Mouse (Mus musculus) liver, embryonic 15.5 days (tissue): ENCODE measurements at regions not wholly inside any gene's neighbourhood (a gene's known extent, or its start where the extent isn't known, plus 50 kb on each side); places are given as distances from the start of the nearest gene placed in this dataset.

Experiments
- ATAC-seq: fragments of 200-750 bp; cut with Nextera tagmentation; 2 replicates; pipeline ENCODE4 v1.8.0; 2017; ENCODE audit warnings: moderate number of reproducible peaks, mild to moderate bottlenecking, moderate library complexity; ENCODE audit not compliant: insufficient read depth
- H3K27ac ChIP-seq: fragments of 300-500 bp; sonication (generic); replicated peaks from 2 replicates; pipeline ENCODE4 v1.5.1; 2015; ENCODE audit warnings: mild to moderate bottlenecking, inconsistent platforms
- H3K27me3 ChIP-seq: fragments of 300-500 bp; sonication (generic); 2 replicates; pipeline ENCODE4 v1.6.1; 2015; ENCODE audit warnings: mild to moderate bottlenecking, inconsistent platforms
- H3K36me3 ChIP-seq: fragments of 300-500 bp; sonication (generic); replicated peaks from 2 replicates; pipeline ENCODE4 v1.6.1; 2015; ENCODE audit warnings: moderate library complexity, mild to moderate bottlenecking, inconsistent platforms
- H3K4me1 ChIP-seq: fragments of 300-500 bp; sonication (generic); replicated peaks from 2 replicates; pipeline ENCODE4 v1.6.1; 2015; ENCODE audit warnings: inconsistent platforms
- H3K4me2 ChIP-seq: fragments of 300-500 bp; sonication (generic); 2 replicates; pipeline ENCODE4 v1.6.1; 2015; ENCODE audit warnings: moderate library complexity, mild to moderate bottlenecking, inconsistent platforms
- H3K4me3 ChIP-seq: fragments of 300-500 bp; sonication (generic); replicated peaks from 2 replicates; pipeline ENCODE4 v1.5.1; 2015; ENCODE audit warnings: mild to moderate bottlenecking, inconsistent platforms
- H3K9ac ChIP-seq: fragments of 300-500 bp; sonication (generic); 2 replicates; pipeline ENCODE4 v1.6.1; 2015; ENCODE audit warnings: moderate library complexity, mild to moderate bottlenecking, inconsistent platforms
- H3K9me3 ChIP-seq: fragments of 300-500 bp; sonication (generic); replicated peaks from 2 replicates; pipeline ENCODE4 v1.6.1; 2016; ENCODE audit warnings: inconsistent platforms
- WGBS: fragments of 180-500 bp; shearing (Covaris S2); methylation state at CpG from one replicate; pipeline ENCODE4 v1.1.7; 2015; ENCODE audit warnings: mixed read lengths; ENCODE audit not compliant: insufficient replicate concordance; 5-methylcytosine and 5-hydroxymethylcytosine counted together

GRCm38 (mm10) chr5:68572816-68573215 is 541.2 kb downstream of the Grxcr1 start:
- no peaks in the 10 kb centered on the region for H3K4me1 ChIP-seq
- WGBS: 62% methylated on average over 5 of the region's 5 CpGs
- H3K36me3 ChIP-seq: no peaks in the 10 kb centered on the region
- no peak overlapping the region for H3K9ac ChIP-seq
- H3K9me3 ChIP-seq: no peaks in the 10 kb centered on the region
- H3K27me3 ChIP-seq: no peaks in the 10 kb centered on the region
- H3K27ac ChIP-seq: no peak overlapping the region
- ATAC-seq: no peak
- H3K4me2 ChIP-seq: no peak overlapping the region
- no peak overlapping the region for H3K4me3 ChIP-seq

GRCm38 (mm10) chr5:68575827-68576226 is 544.2 kb downstream of the Grxcr1 start:
- no peak overlapping the region for H3K4me2 ChIP-seq
- H3K27ac ChIP-seq: no peak overlapping the region
- H3K4me3 ChIP-seq: no peak overlapping the region
- no peaks in the 10 kb centered on the region for H3K27me3 ChIP-seq
- H3K9ac ChIP-seq: no peak overlapping the region
- H3K36me3 ChIP-seq: no peaks in the 10 kb centered on the region
- no peak for ATAC-seq
- no peaks in the 10 kb centered on the region for H3K9me3 ChIP-seq
- H3K4me1 ChIP-seq: no peaks in the 10 kb centered on the region

GRCm38 (mm10) chr5:68578496-68578895 is 546.9 kb downstream of the Grxcr1 start:
- Histone ChIP-seq H3K27me3 (no peaks in the 10 kb centered on the region), H3K36me3 (no peaks in the 10 kb centered on the region), H3K27ac (no peak overlapping the region), H3K9me3 (no peaks in the 10 kb centered on the region), H3K4me3 (no peak overlapping the region), H3K9ac (no peak overlapping the region), H3K4me1 (no peaks in the 10 kb centered on the region), H3K4me2 (no peak overlapping the region)
- ATAC-seq: no peak
- 62% methylated on average over 1 of the region's 1 CpGs for WGBS

GRCm38 (mm10) chr5:68592423-68592822 is 560.8 kb downstream of the Grxcr1 start:
- WGBS: 46% methylated on average over 3 of the region's 3 CpGs

GRCm38 (mm10) chr5:68618451-68618850 is 586.8 kb downstream of the Grxcr1 start:
- ATAC-seq: no peak
- no peaks in the 10 kb centered on the region for H3K36me3 ChIP-seq
- H3K27me3 ChIP-seq: no peaks in the 10 kb centered on the region

More at GRCm38 (mm10) chr5:68592423-68592822, 560.8 kb downstream of the Grxcr1 start:
- H3K9me3 ChIP-seq: no peaks in the 10 kb centered on the region
- ATAC-seq: no peak
- no peaks in the 10 kb centered on the region for H3K4me1 ChIP-seq
- H3K4me2 ChIP-seq: no peak overlapping the region
- no peak overlapping the region for H3K27ac ChIP-seq
- no peaks in the 10 kb centered on the region for H3K36me3 ChIP-seq
- H3K9ac ChIP-seq: no peak overlapping the region
- no peaks in the 10 kb centered on the region for H3K27me3 ChIP-seq
- H3K4me3 ChIP-seq: no peak overlapping the region

GRCm38 (mm10) chr5:68635400-68635799 is 603.8 kb downstream of the Grxcr1 start:
- H3K4me3 ChIP-seq: no peak overlapping the region
- H3K27me3 ChIP-seq: no peaks in the 10 kb centered on the region
- no peak overlapping the region for H3K4me2 ChIP-seq
- 78% methylated on average over 3 of the region's 3 CpGs for WGBS
- H3K36me3 ChIP-seq: no peaks in the 10 kb centered on the region
- H3K9me3 ChIP-seq: no peaks in the 10 kb centered on the region
- H3K9ac ChIP-seq: no peak overlapping the region
- H3K4me1 ChIP-seq: no peaks in the 10 kb centered on the region
- H3K27ac ChIP-seq: no peak overlapping the region
- ATAC-seq: no peak

More at GRCm38 (mm10) chr5:68618451-68618850, 586.8 kb downstream of the Grxcr1 start:
- Histone ChIP-seq H3K4me1 (no peaks in the 10 kb centered on the region), H3K9ac (no peak overlapping the region), H3K27ac (no peak overlapping the region), H3K9me3 (no peaks in the 10 kb centered on the region), H3K4me3 (no peak overlapping the region), H3K4me2 (no peak overlapping the region)

- no peaks in the 10 kb centered on the region for H3K9me3 ChIP-seq
- H3K9ac ChIP-seq: no peak overlapping the region
- H3K36me3 ChIP-seq: no peaks in the 10 kb centered on the region
- ATAC-seq: no peak
- H3K27me3 ChIP-seq: no peaks in the 10 kb centered on the region
- 59% methylated on average over 3 of the region's 3 CpGs for WGBS
- H3K4me1 ChIP-seq: no peaks in the 10 kb centered on the region
- no peak overlapping the region for H3K27ac ChIP-seq
- H3K4me2 ChIP-seq: no peak overlapping the region
- H3K4me3 ChIP-seq: no peak overlapping the region
Measured at GRCm38 (mm10) chr5:68672834-68673233, 641.2 kb downstream of the Grxcr1 start.

GRCm38 (mm10) chr5:68701342-68701741 is 640.1 kb downstream of the Kctd8 start:
- no peak for ATAC-seq
- H3K27ac ChIP-seq: no peak overlapping the region
- 57% methylated on average over 3 of the region's 3 CpGs for WGBS

GRCm38 (mm10) chr5:68705411-68706080 is 635.9 kb downstream of the Kctd8 start:
- no peaks in the 10 kb centered on the region for H3K36me3 ChIP-seq
- no peak overlapping the region for H3K27ac ChIP-seq
- no peak for ATAC-seq
- no peak overlapping the region for H3K4me2 ChIP-seq
- H3K4me1 ChIP-seq: no peaks in the 10 kb centered on the region
- H3K9ac ChIP-seq: no peak overlapping the region
- no peaks in the 10 kb centered on the region for H3K9me3 ChIP-seq
- 51% methylated on average over 2 of the region's 2 CpGs for WGBS
- no peaks in the 10 kb centered on the region for H3K27me3 ChIP-seq
- no peak overlapping the region for H3K4me3 ChIP-seq

More at GRCm38 (mm10) chr5:68701342-68701741, 640.1 kb downstream of the Kctd8 start:
- Histone ChIP-seq H3K4me3 (no peak overlapping the region), H3K36me3 (no peaks in the 10 kb centered on the region), H3K4me1 (no peaks in the 10 kb centered on the region), H3K4me2 (no peak overlapping the region), H3K9me3 (no peaks in the 10 kb centered on the region), H3K27me3 (no peaks in the 10 kb centered on the region), H3K9ac (no peak overlapping the region)

- no peaks in the 10 kb centered on the region for H3K27me3 ChIP-seq
- no peak overlapping the region for H3K27ac ChIP-seq
- no peak overlapping the region for H3K9ac ChIP-seq
- H3K4me3 ChIP-seq: no peak overlapping the region
- no peak overlapping the region for H3K4me2 ChIP-seq
- no peaks in the 10 kb centered on the region for H3K4me1 ChIP-seq
- ATAC-seq: no peak
- no peaks in the 10 kb centered on the region for H3K36me3 ChIP-seq
- WGBS: 57% methylated on average over 4 of the region's 4 CpGs
- no peaks in the 10 kb centered on the region for H3K9me3 ChIP-seq
Measured at GRCm38 (mm10) chr5:68726733-68727132, 614.7 kb downstream of the Kctd8 start.

- Histone ChIP-seq H3K9ac (no peak overlapping the region), H3K4me3 (no peak overlapping the region), H3K9me3 (no peaks in the 10 kb centered on the region), H3K4me2 (no peak overlapping the region), H3K27me3 (no peaks in the 10 kb centered on the region), H3K36me3 (no peaks in the 10 kb centered on the region), H3K27ac (no peak overlapping the region), H3K4me1 (no peaks in the 10 kb centered on the region)
- ATAC-seq: peak; percentile 63
- 26% methylated on average over 5 of the region's 5 CpGs for WGBS
Measured at GRCm38 (mm10) chr5:68735186-68735585, 606.3 kb downstream of the Kctd8 start.

- Histone ChIP-seq H3K4me3 (no peak overlapping the region), H3K9ac (no peak overlapping the region), H3K27ac (no peak overlapping the region), H3K9me3 (no peaks in the 10 kb centered on the region), H3K4me1 (no peaks in the 10 kb centered on the region), H3K4me2 (no peak overlapping the region), H3K36me3 (no peaks in the 10 kb centered on the region), H3K27me3 (no peaks in the 10 kb centered on the region)
- 66% methylated on average over 3 of the region's 3 CpGs for WGBS
- ATAC-seq: no peak
Measured at GRCm38 (mm10) chr5:68750499-68750898, 591.0 kb downstream of the Kctd8 start.
